Mouse (Mus musculus) frontal cortex, postnatal 10 days (tissue): ENCODE data around the gene Naf1.
A peak's percentile ranks its signal among the peaks of the same experiment; 100 is the strongest.

ENCODE experiments used
- DNase-seq, 2 experiments: peaks; one replicate each; pipeline ENCODE4 v3.0.0; 2022; ENCODE audit warnings: low spot score in 2 of 2, mixed read lengths in 1 of 2

Naf1 gene

DNA sequence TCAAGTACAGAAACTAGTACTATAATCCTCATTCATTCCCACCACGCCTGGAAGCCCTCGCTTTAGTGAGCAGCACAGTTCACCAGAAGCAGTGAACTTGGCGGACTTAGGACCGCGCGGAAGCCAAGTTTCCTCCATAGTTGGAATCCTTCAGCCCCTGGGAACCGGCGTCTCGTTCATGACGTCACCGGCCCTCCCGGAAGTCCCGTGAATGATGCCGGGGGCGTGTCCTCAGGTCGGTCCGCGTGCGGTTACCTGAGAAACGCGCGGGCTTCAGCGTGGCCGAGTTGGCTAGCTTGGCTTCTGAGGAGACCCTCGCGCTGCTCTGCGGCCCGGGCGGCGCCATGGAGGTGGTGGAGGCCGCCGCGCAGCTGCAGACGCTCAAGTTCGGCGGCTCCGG, at the start of gene Naf1:
TSS of gene Naf1 (plus strand) at position 195 of the 400 bp plus-strand sequence.
- peak; percentile 91 to 95 for DNase-seq

DNA sequence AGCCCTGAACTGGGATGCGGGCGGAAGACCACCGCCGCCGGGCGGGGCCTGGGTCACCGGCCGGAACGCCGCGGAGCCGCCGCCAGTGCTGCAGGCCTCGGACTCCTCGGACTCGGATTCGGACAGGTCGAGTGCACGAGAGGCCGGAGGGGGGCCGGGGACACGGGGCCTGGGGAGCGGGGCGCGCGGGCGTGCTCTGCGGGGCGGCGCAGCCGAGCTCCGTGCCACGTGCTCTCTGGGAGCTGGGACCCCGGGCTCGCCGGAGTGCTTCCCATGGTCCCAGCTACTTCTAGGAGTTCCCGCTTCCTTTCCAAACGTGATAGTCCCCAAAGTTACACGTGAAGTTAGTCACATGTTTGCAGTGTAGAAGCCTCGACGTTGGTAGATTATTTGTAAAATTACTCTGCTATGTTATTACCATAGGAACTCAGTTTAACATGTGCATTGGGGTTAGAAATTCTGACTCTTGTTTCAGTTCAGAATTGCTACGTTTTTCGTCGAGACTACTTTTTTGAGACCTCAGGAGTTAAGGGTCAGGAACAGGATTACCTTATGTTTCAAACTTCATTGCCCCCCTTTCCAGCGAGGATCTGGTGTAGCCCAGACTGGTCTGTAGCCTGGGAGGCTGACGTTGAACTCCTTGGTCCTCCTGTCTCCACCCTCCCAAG, 1.0 kb downstream of the Naf1 start:
- peak; percentile 12 to 28 for DNase-seq

DNA sequence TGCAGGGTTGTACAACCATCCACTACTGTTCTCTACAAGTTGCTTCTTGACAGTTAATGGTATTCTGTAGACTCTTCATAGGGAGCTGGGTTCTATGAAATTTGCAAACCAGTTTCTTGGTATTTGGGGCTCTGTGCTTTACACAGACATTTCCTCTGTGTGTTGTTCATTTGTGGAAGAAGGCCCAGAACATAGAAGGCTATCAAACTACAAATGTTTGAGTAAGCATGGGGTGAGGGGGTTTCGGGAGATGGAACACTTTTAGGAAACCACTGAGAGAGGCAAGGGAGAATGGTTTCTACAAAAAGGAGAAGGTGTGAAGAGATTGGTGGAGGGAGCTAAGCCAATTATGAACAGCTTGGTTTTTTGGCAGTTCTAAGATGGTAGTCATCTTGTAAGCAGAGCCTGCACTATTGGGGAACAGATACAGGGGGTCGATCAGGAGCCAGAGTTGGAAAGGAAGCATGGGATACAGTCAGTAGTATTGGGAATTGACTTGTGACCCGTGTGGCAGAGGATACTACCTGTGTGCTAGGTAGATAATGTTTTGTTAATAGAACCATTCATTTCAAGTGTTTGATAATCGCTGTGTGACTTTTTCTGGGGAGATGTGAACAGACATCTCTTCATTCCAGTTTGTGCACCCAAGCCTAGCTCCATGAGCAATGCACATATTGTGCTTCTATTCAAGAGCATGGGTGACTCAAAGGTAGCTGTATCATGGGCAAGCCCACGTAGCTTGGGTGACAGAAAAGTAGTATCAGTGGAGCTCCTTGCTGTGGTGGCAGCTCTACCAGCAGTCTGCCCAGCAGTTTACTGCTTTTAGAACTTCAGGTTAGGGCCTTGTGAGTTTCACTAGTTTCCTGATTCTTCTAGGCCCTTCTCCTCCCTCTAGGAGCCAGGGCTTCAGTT, 1.8 kb downstream of the Naf1 start:
- no peak for DNase-seq

DNA sequence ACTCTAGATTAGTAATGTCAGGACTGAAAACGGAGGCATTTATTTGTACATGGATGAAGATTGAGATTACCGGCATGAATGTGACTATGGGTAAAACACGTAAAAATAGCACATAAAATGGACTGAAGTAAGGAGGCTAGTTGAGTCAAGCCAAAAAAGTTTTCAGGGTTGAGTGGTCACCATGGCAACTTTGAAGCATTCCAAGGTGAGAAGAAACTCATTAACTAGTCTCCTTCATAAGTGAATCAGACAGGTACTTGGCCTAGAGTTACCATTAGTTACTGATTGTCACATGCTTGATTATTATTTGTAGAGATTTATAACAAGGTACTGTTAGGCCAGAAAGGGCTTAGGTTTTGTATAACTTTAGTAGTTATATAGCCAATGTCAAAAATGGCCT, 3.7 kb downstream of the Naf1 start:
- no peak for DNase-seq

GRCm38 (mm10) chr8:66865120-66865519, 5.1 kb downstream of the Naf1 start:
- no peak for DNase-seq

DNA sequence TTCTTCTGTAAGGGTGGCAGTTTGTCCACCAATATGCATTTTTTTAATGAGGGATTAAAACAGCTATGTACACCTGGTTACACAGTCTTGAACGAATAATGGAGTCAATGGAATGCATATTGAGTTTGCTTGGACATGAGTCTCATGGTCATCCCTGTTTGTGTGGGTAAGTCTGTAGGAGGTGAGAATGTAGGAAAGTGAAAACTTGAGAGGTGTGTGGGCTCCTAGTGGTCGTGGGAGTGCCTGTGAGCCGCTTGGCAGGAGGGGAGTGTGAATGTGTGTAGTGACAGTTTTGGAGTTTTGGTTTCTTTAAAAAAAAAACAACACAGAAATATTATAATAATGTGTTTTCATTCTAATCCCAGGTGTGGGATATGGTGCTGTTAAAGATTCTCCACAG, 7.7 kb downstream of the Naf1 start:
- DNase-seq, result no peak

- no peak for DNase-seq
Observed at GRCm38 (mm10) chr8:66869211-66869932, 9.4 kb downstream of the Naf1 start.

GRCm38 (mm10) chr8:66883866-66884265, 23.8 kb downstream of the Naf1 start:
- no peak for DNase-seq

- no peak for DNase-seq
Observed at GRCm38 (mm10) chr8:66891879-66892278, 31.9 kb downstream of the Naf1 start.

DNA sequence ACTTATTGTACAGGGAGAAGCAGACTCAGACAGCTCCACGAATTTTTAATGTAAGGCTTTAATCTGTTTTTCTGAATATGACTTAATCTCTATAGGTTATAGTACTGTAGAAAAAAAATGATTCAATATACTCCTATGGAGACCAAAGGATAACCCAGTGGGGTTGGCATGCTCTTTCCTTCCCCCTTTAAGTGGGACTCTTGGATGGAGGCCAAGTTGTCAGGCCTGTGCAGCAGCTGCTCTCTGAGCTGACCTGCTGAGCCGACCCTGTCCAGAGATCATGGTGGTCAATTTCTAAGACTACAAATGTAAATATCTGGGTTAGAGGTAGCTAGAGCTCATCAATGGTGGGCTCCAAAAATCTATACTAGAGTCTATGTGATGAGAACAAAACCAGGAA, 45.0 kb downstream of the Naf1 start:
- no peak for DNase-seq

DNA sequence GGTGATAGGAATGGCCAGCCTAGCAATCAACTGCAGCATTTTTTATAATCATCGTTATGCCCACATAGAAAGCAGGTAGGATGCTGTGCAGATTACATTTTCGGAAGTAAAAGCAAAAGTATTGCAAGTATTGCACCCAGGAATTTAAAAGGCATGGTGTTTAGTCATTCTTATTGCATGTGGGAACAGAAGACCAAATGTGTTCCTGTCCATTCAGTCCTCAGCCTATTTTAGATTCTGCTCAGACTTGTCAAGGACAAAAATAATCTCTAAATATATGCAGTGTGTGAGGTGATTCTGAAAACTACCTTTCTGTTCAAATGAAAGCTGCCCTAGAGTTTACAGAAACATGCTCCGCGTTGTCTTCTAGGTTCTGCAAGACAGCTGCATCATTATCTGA, 45.5 kb downstream of the Naf1 start:
- DNase-seq, result no peak

- DNase-seq, result no peak
Observed at GRCm38 (mm10) chr8:66906116-66906515, 46.1 kb downstream of the Naf1 start.

DNA sequence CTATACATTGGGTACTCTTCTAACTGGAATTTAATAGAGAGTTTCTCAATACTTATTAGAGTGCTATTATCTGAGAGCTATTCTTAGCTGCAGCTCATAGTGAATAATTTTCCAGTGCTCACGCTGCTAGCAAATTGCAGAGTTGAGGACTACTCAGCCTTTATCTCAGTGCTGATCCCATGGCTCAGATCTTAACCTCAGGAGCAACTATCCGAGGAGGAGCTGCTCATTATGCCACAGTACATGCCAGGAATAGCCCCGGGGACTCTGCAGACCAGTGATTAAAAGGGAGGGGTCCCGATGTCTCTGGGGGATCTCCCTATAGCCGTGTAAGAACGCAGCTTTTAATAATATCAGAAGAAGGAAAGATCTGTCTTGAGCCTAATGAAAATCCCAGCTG, 50.7 kb downstream of the Naf1 start:
- DNase-seq, result no peak

GRCm38 (mm10) chr8:66913616-66914536, 53.9 kb downstream of the Naf1 start:
- DNase-seq, result no peak

GRCm38 (mm10) chr8:66916056-66916455, 56.0 kb downstream of the Naf1 start:
- DNase-seq, result no peak

GRCm38 (mm10) chr8:66917695-66918467, 57.9 kb downstream of the Naf1 start:
- DNase-seq, result no peak

DNA sequence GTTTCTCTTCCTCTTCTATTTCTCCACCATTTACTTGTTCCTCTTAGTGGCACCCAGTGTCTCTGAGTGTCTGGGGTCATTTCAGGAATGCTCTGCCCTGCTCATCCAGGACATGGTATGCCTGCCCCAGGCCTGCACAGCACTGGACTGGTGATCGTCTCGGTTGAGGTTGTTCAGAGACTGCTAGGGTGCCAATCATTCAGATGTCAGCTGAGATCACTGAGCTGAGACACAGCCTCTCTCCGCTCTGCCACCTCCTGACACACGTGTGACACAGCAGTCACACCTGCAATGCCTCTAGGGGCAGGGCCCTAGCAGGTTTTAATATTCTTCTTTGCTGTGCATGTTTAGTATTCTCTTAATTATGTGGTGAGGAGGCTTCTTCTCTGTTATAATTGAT, 58.5 kb downstream of the Naf1 start:
- DNase-seq, result no peak

GRCm38 (mm10) chr8:66933746-66934145, 73.7 kb downstream of the Naf1 start:
- DNase-seq, result no peak

- no peak for DNase-seq
Observed at GRCm38 (mm10) chr8:66936236-66936635, 76.2 kb downstream of the Naf1 start.
